Mouse (Mus musculus) CD4-positive, CD25-positive, alpha-beta regulatory T cell, adult 9 weeks (primary cell): Measurements from ENCODE around the gene Ssx9. TPM values are rescaled to one million over a fixed set of nuclear protein-coding genes. Genes with fewer than 3 reads are reported as not detected.

Source experiments
- polyA plus RNA-seq: library from polyadenylated mRNA; unstranded; fragments of 100-300 nt; shearing (Covaris generic); gene quantifications from one replicate; pipeline ENCODE4 v1.2.1, GENCODE M21; 2017

Ssx9 gene
- not detected for polyA plus RNA-seq

GRCm38 (mm10) chrX:8748132-8748531 is at the start of gene Ssx9:
Ssx9 (plus strand) TSS chrX:8748432.

GRCm38 (mm10) chrX:8803391-8803790 is 55.2 kb downstream of the Ssx9 start, which contains the start of gene Ssxb5:
Ssxb5 (plus strand) TSS chrX:8803691.

Other genes starting within 250 kb of the Ssx9 start
- gene Gm14459, start 223.5 kb upstream of the Ssx9 start, polyA plus RNA-seq, result not detected
- not detected for gene Ssxb6, start 200.2 kb upstream of the Ssx9 start, polyA plus RNA-seq
- not detected for gene Ssxb3, start 156.6 kb upstream of the Ssx9 start, polyA plus RNA-seq
- gene Ssxb8, start 57.6 kb upstream of the Ssx9 start, polyA plus RNA-seq, result not detected
- not detected for gene Ssxb5, start 55.3 kb downstream of the Ssx9 start, polyA plus RNA-seq
- gene Gm6592, start 95.6 kb downstream of the Ssx9 start, polyA plus RNA-seq, result not detected
- gene Gm5751, start 125.8 kb downstream of the Ssx9 start, polyA plus RNA-seq, result not detected
- gene B630019K06Rik, start 143.9 kb downstream of the Ssx9 start, polyA plus RNA-seq, result 0.10 TPM
- not detected for gene Fthl17b, start 214.5 kb downstream of the Ssx9 start, polyA plus RNA-seq
- gene Fthl17c, start 228.1 kb downstream of the Ssx9 start, polyA plus RNA-seq, result not detected
- gene Fthl17d, start 238.3 kb downstream of the Ssx9 start, polyA plus RNA-seq, result not detected